Mouse (Mus musculus): Measurements from ENCODE around the gene Apob.
A peak's percentile ranks its signal among the peaks of the same experiment; 100 is the strongest.
"Not testable (repeated sequence)": the region's sequence is repeated elsewhere in the genome, so short reads cannot be mapped to it uniquely, and the experiment has no call there.

The Apob gene

GRCm38 (mm10) chr12:7977466-7978189 lies at the start of gene Apob:
TSS of gene Apob (plus strand) at chr12:7977648.
- DNase-seq: peak; percentile 71

GRCm38 (mm10) chr12:7932405-7932920 lies 45.0 kb upstream of the Apob start:
- DNase-seq: no peak

- no peak for DNase-seq
These were observed 27.2 kb upstream of the Apob start for GRCm38 (mm10) chr12:7950098-7950745.

GRCm38 (mm10) chr12:7958851-7959250 lies 18.6 kb upstream of the Apob start:
- no peak for DNase-seq

DNA sequence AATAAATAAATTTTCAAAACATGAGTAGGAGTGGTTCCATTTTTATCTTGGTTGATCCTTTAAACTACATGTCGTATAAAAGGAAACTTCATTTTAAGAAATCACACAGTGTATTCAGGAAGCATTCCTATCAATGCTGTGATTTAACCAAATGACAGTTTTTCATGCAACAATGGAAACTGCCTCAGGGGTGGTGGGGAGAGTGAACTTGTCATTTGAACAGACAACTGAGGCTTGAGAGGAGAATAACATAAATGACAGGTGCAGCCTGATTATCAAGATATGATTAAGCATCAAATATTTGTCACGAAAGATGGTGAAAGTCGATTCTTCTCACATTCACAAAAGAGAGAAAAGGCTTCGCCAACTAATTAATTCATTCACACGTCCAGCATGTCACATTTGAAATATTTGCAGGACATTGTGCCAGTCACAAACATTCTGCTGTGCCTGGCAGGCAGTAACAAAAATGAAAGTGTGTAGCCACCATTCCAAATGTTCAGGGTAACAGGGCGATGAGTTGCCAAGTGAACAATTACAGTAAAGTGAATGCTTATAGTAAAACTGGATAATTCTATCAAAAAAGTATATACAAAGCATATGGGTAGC lies 18.0 kb upstream of the Apob start:
- no peak for DNase-seq

GRCm38 (mm10) chr12:7962314-7962927 lies 15.0 kb upstream of the Apob start:
- DNase-seq: no peak

DNA sequence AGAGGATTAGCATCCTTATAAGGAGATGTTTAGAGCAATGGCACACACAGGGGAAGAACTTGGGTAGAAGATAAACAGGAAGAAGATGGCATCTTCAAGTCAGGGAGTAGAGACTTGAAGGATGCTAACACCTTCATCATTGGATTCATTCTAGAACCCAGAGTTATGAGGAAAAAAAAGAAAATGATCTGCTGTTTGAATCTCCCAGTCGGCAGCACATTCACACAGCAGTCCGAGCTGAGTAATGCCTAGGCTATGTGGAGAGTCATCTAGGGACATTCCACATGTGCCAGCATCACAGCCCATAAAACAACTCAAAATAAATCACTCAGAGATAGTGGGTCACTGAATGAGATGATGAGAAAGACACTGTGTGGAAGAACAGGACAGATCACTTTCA lies 10.2 kb upstream of the Apob start:
- no peak for DNase-seq

GRCm38 (mm10) chr12:7970301-7970700 lies 7.1 kb upstream of the Apob start:
- no peak for DNase-seq

GRCm38 (mm10) chr12:7970817-7971216 lies 6.6 kb upstream of the Apob start:
- no peak for DNase-seq

DNA sequence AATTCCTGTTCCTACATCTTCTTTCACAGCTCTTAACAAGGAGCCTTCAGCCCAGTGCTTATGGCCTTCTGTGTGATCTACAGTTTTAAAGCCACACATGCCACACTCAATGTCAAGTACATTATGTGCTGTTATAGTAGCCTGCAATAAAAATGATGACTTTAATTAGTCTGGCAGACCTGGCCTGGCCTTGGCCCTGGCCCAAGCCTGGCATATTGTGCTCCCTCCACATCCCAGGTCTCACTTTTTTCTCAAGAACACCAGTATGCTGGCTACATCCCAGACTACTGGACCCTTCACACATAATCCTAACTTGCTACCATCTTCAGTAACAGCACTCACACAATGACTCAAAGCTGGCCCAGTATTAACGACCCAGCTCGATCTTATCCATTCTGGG lies 5.7 kb upstream of the Apob start:
- no peak for DNase-seq

DNA sequence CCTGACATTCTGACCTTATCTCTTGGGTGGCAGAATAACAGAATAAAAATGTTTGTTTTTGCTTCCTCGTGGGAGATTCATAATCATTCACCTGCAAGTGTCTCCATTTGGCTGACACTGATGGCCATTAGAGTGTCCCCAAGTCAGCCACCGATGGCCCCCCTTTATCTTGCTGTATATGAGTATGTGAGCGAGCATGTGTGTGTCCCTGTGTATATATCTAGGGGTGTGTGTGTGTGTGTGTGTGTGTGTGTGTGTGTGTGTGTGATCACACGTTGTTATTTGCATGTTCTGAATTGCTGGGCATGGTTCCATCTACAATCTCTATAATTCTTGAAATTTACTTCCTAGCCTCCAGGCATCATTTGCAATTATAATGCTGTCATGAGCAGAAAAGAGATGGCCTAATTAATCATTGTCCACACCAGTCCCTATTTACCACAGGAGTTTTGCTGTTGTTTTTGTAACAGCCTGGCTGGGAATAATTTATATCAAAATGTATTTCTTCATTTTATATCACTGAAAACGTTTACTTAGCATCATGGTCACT lies 3.6 kb upstream of the Apob start:
- DNase-seq: no peak

- peak; percentile 79 for DNase-seq
These were observed 889 bp downstream of the Apob start for GRCm38 (mm10) chr12:7978190-7978884.

GRCm38 (mm10) chr12:7984411-7984810 lies 7.0 kb downstream of the Apob start:
- DNase-seq: no peak

GRCm38 (mm10) chr12:7990804-7991203 lies 13.4 kb downstream of the Apob start:
- peak; percentile 23 for DNase-seq

DNA sequence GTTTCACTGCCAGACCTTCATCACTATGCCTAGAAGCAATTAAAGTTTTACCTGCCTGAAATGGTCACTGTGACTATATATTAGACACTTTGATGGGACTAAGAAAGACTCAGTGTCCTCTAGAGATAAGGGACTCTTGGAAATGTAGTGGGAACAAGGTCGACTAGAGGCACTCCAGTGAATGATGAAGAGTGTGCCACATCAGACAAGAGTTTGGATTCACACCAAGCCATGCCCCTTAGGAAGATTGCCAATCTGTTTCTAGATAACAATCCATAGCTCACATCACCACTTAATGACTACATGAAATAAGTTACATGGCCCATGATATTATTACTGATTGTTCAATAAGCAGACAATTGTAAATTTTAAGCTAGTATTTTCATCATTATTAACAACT lies 14.1 kb downstream of the Apob start:
- DNase-seq: no peak

DNA sequence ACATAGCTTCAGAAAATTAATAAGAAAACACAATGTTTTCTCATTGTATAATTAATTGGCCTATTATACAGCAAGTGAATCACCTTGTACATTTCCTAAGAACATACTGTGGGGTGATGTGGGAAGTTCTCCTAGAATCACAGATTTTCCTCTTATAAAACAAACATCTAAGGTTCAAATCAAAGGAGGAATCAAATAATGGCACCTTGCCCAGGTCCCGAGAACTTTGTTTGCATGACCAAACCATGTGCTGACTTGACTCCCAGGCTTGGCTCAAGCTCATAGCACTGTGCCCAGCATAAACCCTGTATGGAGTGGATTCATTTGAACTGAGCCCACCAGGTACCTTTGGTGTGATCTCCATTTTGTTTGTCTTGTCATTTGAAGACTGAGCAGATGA lies 43.5 kb downstream of the Apob start:
- DNase-seq: no peak

DNA sequence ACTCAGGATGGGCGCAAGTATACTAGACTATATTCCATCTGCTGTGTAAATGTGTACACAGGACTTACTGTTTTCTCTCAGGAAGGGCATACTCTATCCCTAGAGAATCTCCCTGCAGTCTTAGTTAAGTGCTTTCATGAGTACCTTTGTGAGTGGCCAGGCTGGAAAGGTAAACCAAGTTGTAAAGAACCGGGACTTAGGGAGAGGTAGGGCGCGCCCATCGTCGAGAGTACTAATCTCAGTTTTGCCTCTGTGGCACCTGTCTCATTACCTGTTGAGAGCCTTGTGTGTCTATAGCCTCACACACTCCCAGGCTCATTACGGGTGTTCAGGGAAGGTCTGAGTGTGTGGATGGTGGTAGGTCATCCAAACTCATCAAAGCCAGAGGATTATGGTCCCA lies 52.1 kb downstream of the Apob start:
- no peak for DNase-seq

DNA sequence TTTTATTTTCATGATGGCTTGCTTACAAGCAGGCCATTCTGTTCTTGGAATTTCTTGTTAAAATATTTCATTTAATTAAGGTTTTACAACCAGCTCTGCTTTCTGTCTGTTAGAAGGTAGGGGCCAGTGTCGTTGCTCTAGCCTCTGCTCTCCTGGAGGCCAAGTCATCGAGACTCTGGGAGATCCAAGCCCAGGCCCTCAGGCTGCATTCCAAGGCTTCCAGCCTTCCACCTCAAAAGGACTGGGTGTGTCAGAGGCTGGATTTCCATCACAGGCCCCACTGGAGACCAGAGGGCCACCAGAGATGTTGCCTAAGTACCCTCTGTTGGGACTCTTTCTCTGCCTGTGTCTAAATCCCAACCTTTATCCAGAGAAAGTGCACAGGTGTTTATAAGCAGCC lies 52.6 kb downstream of the Apob start:
- no peak for DNase-seq

GRCm38 (mm10) chr12:8031169-8031568 lies 53.7 kb downstream of the Apob start:
- DNase-seq: not testable (repeated sequence)

DNA sequence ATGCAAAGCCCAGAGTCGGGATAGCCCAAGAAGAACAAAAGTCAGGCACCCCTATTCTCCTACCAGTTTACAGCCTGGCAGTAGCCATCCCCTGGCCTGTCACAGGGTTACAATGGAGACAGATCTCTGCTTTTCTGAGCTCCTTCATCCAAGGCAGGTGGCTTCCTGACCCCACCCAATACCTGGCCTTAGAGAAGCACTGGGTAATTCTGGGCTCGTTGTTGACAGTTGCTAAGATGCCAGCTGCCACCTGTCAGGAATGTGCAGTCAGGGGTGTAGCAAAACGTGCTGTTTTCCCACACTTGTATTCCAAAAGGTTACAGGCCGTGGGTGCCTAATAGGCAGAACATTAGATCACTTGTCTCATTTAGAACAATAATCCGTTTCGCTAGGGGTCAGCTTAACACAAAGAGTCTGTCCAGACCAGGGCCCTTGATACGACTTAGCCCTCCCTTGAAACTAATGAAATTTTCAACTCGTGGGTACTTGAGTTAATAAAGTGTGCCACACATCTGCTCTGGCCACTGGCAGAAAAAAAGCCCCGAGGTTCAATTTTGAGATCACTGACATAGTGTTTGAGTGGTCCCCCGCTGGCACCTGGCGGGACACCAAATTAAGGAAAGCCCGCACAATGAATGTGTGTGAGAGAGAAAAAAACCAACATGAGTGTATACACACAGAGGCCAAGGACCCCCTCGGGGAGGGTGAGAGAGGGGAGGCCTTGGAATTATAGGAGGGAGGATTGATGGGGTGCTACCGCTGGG lies 54.3 kb downstream of the Apob start:
- DNase-seq: no peak

DNA sequence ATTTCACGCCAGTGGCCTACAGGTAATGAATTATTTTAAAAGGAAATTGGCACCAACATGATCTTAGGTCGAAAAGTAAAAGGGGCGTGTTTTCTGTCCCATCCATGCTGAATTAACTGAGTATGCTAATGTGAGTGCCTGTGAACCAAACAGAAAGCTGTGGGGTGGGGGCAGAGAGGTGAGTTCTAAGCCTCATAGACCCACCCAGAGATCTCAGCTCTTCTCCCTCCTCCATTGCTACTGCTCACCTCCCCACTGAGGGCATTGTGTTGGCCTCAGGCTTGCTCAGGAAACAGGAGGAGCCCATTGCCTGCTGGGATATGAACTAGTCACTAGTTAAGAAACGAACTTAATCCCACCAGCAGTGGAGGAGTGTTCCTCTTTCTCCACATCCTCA lies 54.9 kb downstream of the Apob start:
- DNase-seq: no peak
